Mouse (Mus musculus) olfactory bulb, adult 2 months (tissue): ENCODE measurements around the gene Isg15.

Experiments used
- CTCF ChIP-seq: fragments of 200-500 bp; IDR thresholded peaks from 2 replicates; pipeline ENCODE4 v1.5.1; 2012; ENCODE audit warnings: low read depth, mild to moderate bottlenecking, low read length, moderate library complexity; ENCODE audit not compliant: insufficient read depth
- POLR2A ChIP-seq: fragments of 200-500 bp; IDR thresholded peaks from 2 replicates; pipeline ENCODE4 v1.6.1; 2012; ENCODE audit warnings: mild to moderate bottlenecking, low read depth, low read length, moderate library complexity; ENCODE audit not compliant: insufficient read depth

GRCm38 (mm10) chr4:156235360-156235770, 34.7 kb upstream of the Isg15 start:
- TF ChIP-seq CTCF (no peak), POLR2A (no peak)
